Mouse (Mus musculus) C2C12 (cell line): ENCODE data around the gene Tmem196.

Experiments
- CEBPB ChIP-seq: IDR thresholded peaks from one replicate; pipeline ENCODE4 v1.6.1; 2011; ENCODE audit warnings: low read depth, mild to moderate bottlenecking, control low read depth, moderate library complexity
- CTCF ChIP-seq: IDR thresholded peaks from one replicate; pipeline ENCODE4 v1.5.1; 2011; ENCODE audit not compliant: control insufficient read depth, insufficient read depth, insufficient read length
- MYOD1 ChIP-seq: IDR thresholded peaks from one replicate; pipeline ENCODE4 v1.6.1; 2011; ENCODE audit warnings: low read depth; ENCODE audit not compliant: control insufficient read depth, insufficient read length
- MYOG ChIP-seq: IDR thresholded peaks from one replicate; pipeline ENCODE4 v1.6.1; 2011; ENCODE audit not compliant: control insufficient read depth, insufficient read length; ENCODE audit errors: extremely low read depth
- USF1 ChIP-seq: IDR thresholded peaks from one replicate; pipeline ENCODE4 v1.6.1; 2011; ENCODE audit warnings: low read depth, mild to moderate bottlenecking, control low read depth, moderate library complexity

DNA sequence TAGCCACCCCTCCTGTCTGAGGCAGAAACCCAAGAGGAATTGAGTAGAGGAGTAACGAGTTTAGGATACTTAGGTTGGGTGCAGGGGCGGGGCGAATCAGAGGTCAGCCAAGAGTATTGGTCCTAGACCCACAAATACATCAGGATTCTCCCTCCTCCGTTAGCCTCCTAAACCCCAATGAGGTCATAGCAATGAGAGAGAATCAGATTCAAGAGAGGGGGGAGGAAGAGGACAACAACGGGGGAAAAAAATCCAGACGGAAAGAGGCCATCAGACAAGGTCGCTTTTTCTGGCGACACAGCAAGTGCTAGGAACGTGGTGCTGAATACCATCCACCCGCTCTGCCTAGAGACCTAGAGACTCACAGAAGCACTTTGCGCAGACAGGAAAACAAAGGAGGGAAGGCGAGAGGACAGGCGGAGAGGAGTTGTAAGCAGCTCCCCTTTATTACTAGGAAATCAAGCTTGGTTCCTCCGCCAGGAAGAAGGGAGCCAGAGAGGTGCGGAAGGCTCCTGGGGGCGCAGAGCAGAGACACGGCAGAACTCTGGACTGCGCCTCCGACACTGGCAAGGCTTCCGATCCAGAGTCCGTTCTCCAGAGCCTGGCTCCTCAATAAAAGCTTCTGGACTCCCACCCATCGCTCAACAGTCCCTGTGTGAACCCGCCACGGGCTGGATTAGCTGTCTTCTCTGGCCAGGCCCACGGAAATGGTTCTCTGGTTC is at the start of gene Tmem196:
- TF ChIP-seq CEBPB (no peak), CTCF (no peak), MYOD1 (no peak), MYOG (no peak), USF1 (no peak)
